Mouse (Mus musculus) heart, adult 2 months (tissue): ENCODE data around the gene Foxf1.

Experiments used
- CTCF ChIP-seq: fragments of 200-600 bp; IDR thresholded peaks from 2 replicates; pipeline ENCODE4 v1.8.1; 2022; ENCODE audit warnings: antibody characterized with exemption, mild to moderate bottlenecking, moderate library complexity
- EP300 ChIP-seq: fragments of 200-500 bp; IDR thresholded peaks from 2 replicates; pipeline ENCODE4 v1.6.1; 2011; ENCODE audit warnings: low read depth, low read length, control low read depth; ENCODE audit not compliant: insufficient read depth
- POLR2A ChIP-seq: fragments of 200-500 bp; IDR thresholded peaks from 2 replicates; pipeline ENCODE4 v1.6.1; 2011; ENCODE audit warnings: mild to moderate bottlenecking, low read depth, low read length, control low read depth; ENCODE audit not compliant: insufficient read depth

DNA sequence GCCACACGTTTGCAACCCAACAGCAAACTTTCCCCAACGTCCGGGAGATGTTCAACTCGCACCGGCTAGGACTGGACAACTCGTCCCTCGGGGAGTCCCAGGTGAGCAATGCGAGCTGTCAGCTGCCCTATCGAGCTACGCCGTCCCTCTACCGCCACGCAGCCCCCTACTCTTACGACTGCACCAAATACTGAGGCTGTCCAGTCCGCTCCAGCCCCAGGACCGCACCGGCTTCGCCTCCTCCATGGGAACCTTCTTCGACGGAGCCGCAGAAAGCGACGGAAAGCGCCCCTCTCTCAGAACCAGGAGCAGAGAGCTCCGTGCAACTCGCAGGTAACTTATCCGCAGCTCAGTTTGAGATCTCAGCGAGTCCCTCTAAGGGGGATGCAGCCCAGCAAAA, 33.7 kb downstream of the Foxf1 start:
- no peak for TF ChIP-seq POLR2A
- TF ChIP-seq CTCF = no peak
- no peak for TF ChIP-seq EP300
